Mouse (Mus musculus): ENCODE measurements around the gene Mink1. TPM values are rescaled to one million over a fixed set of nuclear protein-coding genes. Genes with fewer than 3 reads are reported as not detected.

Mink1 gene
- polyA plus RNA-seq, 1 experiment from 2014 or later: 9.8 TPM

- no peak for ATAC-seq (replicated peaks; ENCODE audit: extremely low read depth, insufficient read depth, low FRiP score)
- no peaks in the 10 kb centered on the region for H3K9me3 ChIP-seq (replicated peaks; ENCODE audit: control insufficient read depth, low read length)
- peaks cover 57% of the 10 kb centered on the region for H3K36me3 ChIP-seq (ENCODE audit: control insufficient read depth, insufficient read depth)
- no peak overlapping the region for H3K4me2 ChIP-seq (ENCODE audit: low read depth, low read length)
- H3K27ac ChIP-seq (ENCODE audit: low read length): no peak overlapping the region
- H3K27me3 ChIP-seq (ENCODE audit: control insufficient read depth, insufficient read depth, low read length): no peaks in the 10 kb centered on the region
- no peak overlapping the region for H3K9ac ChIP-seq (ENCODE audit: low read length)
- 85% methylated on average over 4 of the region's 4 CpGs for WGBS
- no peak overlapping the region for H3K4me3 ChIP-seq (ENCODE audit: low read length)
- H3K4me1 ChIP-seq (ENCODE audit: control insufficient read depth, insufficient read depth, low read length): peaks cover 10% of the 10 kb centered on the region
Observed at GRCm38 (mm10) chr11:70610752-70611151, 48.1 kb downstream of the Mink1 start.

- Histone ChIP-seq H3K4me3 (ENCODE audit: low read length) (no peak overlapping the region), H3K27ac (ENCODE audit: low read length) (no peak overlapping the region), H3K36me3 (ENCODE audit: control insufficient read depth, insufficient read depth) (peaks cover 46% of the 10 kb centered on the region), H3K4me1 (ENCODE audit: control insufficient read depth, insufficient read depth, low read length) (peaks cover 10% of the 10 kb centered on the region), H3K4me2 (ENCODE audit: low read depth, low read length) (no peak overlapping the region), H3K27me3 (ENCODE audit: control insufficient read depth, insufficient read depth, low read length) (peaks cover 5% of the 10 kb centered on the region; the same call in 1 of the 2 replicates), H3K9me3 (replicated peaks; ENCODE audit: control insufficient read depth, low read length) (no peaks in the 10 kb centered on the region), H3K9ac (ENCODE audit: low read length) (no peak overlapping the region)
- ATAC-seq (replicated peaks; ENCODE audit: extremely low read depth, insufficient read depth, low FRiP score): no peak
- 73% methylated on average over 7 of the region's 7 CpGs for WGBS
Observed at GRCm38 (mm10) chr11:70612505-70612904, 49.8 kb downstream of the Mink1 start.

GRCm38 (mm10) chr11:70615074-70615473 is 52.4 kb downstream of the Mink1 start:
- peaks cover 23% of the 10 kb centered on the region for H3K36me3 ChIP-seq (ENCODE audit: control insufficient read depth, insufficient read depth)
- H3K27ac ChIP-seq (ENCODE audit: low read length): peak overlapping the region; percentile 63
- peak overlapping the region; percentile 49 for H3K4me3 ChIP-seq (ENCODE audit: low read length)
- peak overlapping the region; percentile 84 for H3K4me2 ChIP-seq (ENCODE audit: low read depth, low read length)
- peaks cover 5% of the 10 kb centered on the region; the same call in 1 of the 2 replicates for H3K27me3 ChIP-seq (ENCODE audit: control insufficient read depth, insufficient read depth, low read length)
- peaks cover 10% of the 10 kb centered on the region for H3K4me1 ChIP-seq (ENCODE audit: control insufficient read depth, insufficient read depth, low read length)
- H3K9me3 ChIP-seq (replicated peaks; ENCODE audit: control insufficient read depth, low read length): no peaks in the 10 kb centered on the region
- peak overlapping the region; percentile 65 for H3K9ac ChIP-seq (ENCODE audit: low read length)
- peak; percentile 74 for ATAC-seq (replicated peaks; ENCODE audit: extremely low read depth, insufficient read depth, low FRiP score)
- WGBS: 2% methylated on average over 17 of the region's 17 CpGs

GRCm38 (mm10) chr11:70615516-70616093 is 52.9 kb downstream of the Mink1 start, which contains the start of gene 4930544D05Rik:
4930544D05Rik (plus strand) TSS chr11:70615848.
- H3K4me3 ChIP-seq (ENCODE audit: low read length): peak within 1 kb of the TSS; percentile 49
- H3K4me1 ChIP-seq (ENCODE audit: control insufficient read depth, insufficient read depth, low read length): peaks cover 10% of the 10 kb centered on the region
- H3K27ac ChIP-seq (ENCODE audit: low read length): peak within 1 kb of the TSS; percentile 63
- H3K9me3 ChIP-seq (replicated peaks; ENCODE audit: control insufficient read depth, low read length): no peaks in the 10 kb centered on the region
- H3K36me3 ChIP-seq (ENCODE audit: control insufficient read depth, insufficient read depth): peaks cover 20% of the 10 kb centered on the region
- 0 out of 2 replicates have a peak, but pooled peaks have one; percentile 2 for ATAC-seq (replicated peaks; ENCODE audit: extremely low read depth, insufficient read depth, low FRiP score)
- peak within 1 kb of the TSS; percentile 84 for H3K4me2 ChIP-seq (ENCODE audit: low read depth, low read length)
- peak within 1 kb of the TSS; percentile 65 for H3K9ac ChIP-seq (ENCODE audit: low read length)
- H3K27me3 ChIP-seq (ENCODE audit: control insufficient read depth, insufficient read depth, low read length): peaks cover 5% of the 10 kb centered on the region; the same call in 1 of the 2 replicates
- WGBS: 9% methylated on average over 21 of the region's 21 CpGs

- Histone ChIP-seq H3K4me1 (ENCODE audit: control insufficient read depth, insufficient read depth, low read length) (peaks cover 15% of the 10 kb centered on the region), H3K27ac (ENCODE audit: low read length) (no peak within 1 kb of the TSS), H3K9ac (ENCODE audit: low read length) (no peak within 1 kb of the TSS), H3K27me3 (ENCODE audit: control insufficient read depth, insufficient read depth, low read length) (peaks cover 5% of the 10 kb centered on the region; the same call in 1 of the 2 replicates), H3K4me2 (ENCODE audit: low read depth, low read length) (no peak within 1 kb of the TSS), H3K9me3 (replicated peaks; ENCODE audit: control insufficient read depth, low read length) (no peaks in the 10 kb centered on the region), H3K36me3 (ENCODE audit: control insufficient read depth, insufficient read depth) (no peaks in the 10 kb centered on the region), H3K4me3 (ENCODE audit: low read length) (no peak within 1 kb of the TSS)
- no peak for ATAC-seq (replicated peaks; ENCODE audit: extremely low read depth, insufficient read depth, low FRiP score)
- WGBS: 25% methylated on average over 1 of the region's 1 CpGs
Observed at GRCm38 (mm10) chr11:70619101-70619500, 56.4 kb downstream of the Mink1 start, which contains the start of gene Chrne. Chrne (minus strand) TSS chr11:70619216.

GRCm38 (mm10) chr11:70621972-70622814 is 59.5 kb downstream of the Mink1 start:
- Histone ChIP-seq H3K9me3 (replicated peaks; ENCODE audit: control insufficient read depth, low read length) (no peaks in the 10 kb centered on the region), H3K27me3 (ENCODE audit: control insufficient read depth, insufficient read depth, low read length) (no peaks in the 10 kb centered on the region), H3K4me2 (ENCODE audit: low read depth, low read length) (no peak overlapping the region), H3K4me1 (ENCODE audit: control insufficient read depth, insufficient read depth, low read length) (peaks cover 5% of the 10 kb centered on the region; the same call in 1 of the 2 replicates), H3K27ac (ENCODE audit: low read length) (no peak overlapping the region), H3K9ac (ENCODE audit: low read length) (no peak overlapping the region), H3K36me3 (ENCODE audit: control insufficient read depth, insufficient read depth) (no peaks in the 10 kb centered on the region), H3K4me3 (ENCODE audit: low read length) (no peak overlapping the region)
- ATAC-seq (replicated peaks; ENCODE audit: extremely low read depth, insufficient read depth, low FRiP score): no peak
- 36% methylated on average over 7 of the region's 7 CpGs for WGBS

GRCm38 (mm10) chr11:70623053-70623742 is 60.5 kb downstream of the Mink1 start:
- Histone ChIP-seq H3K27ac (ENCODE audit: low read length) (no peak overlapping the region), H3K4me1 (ENCODE audit: control insufficient read depth, insufficient read depth, low read length) (peaks cover 5% of the 10 kb centered on the region; the same call in 1 of the 2 replicates), H3K9ac (ENCODE audit: low read length) (no peak overlapping the region), H3K4me3 (ENCODE audit: low read length) (no peak overlapping the region), H3K4me2 (ENCODE audit: low read depth, low read length) (no peak overlapping the region), H3K27me3 (ENCODE audit: control insufficient read depth, insufficient read depth, low read length) (no peaks in the 10 kb centered on the region), H3K9me3 (replicated peaks; ENCODE audit: control insufficient read depth, low read length) (no peaks in the 10 kb centered on the region), H3K36me3 (ENCODE audit: control insufficient read depth, insufficient read depth) (no peaks in the 10 kb centered on the region)
- no peak for ATAC-seq (replicated peaks; ENCODE audit: extremely low read depth, insufficient read depth, low FRiP score)
- WGBS: 65% methylated on average over 10 of the region's 10 CpGs

GRCm38 (mm10) chr11:70625473-70625872 is 62.8 kb downstream of the Mink1 start:
- no peaks in the 10 kb centered on the region for H3K27me3 ChIP-seq (ENCODE audit: control insufficient read depth, insufficient read depth, low read length)
- ATAC-seq (replicated peaks; ENCODE audit: extremely low read depth, insufficient read depth, low FRiP score): no peak

More at GRCm38 (mm10) chr11:70625473-70625872, 62.8 kb downstream of the Mink1 start:
- Histone ChIP-seq H3K9ac (ENCODE audit: low read length) (no peak overlapping the region), H3K4me2 (ENCODE audit: low read depth, low read length) (no peak overlapping the region), H3K27ac (ENCODE audit: low read length) (no peak overlapping the region), H3K4me3 (ENCODE audit: low read length) (no peak overlapping the region), H3K9me3 (replicated peaks; ENCODE audit: control insufficient read depth, low read length) (no peaks in the 10 kb centered on the region), H3K4me1 (ENCODE audit: control insufficient read depth, insufficient read depth, low read length) (peaks cover 5% of the 10 kb centered on the region; the same call in 1 of the 2 replicates), H3K36me3 (ENCODE audit: control insufficient read depth, insufficient read depth) (no peaks in the 10 kb centered on the region)
- 44% methylated on average over 4 of the region's 4 CpGs for WGBS
